Mouse (Mus musculus): Measurements from ENCODE around the gene Slc22a5.

DNA sequence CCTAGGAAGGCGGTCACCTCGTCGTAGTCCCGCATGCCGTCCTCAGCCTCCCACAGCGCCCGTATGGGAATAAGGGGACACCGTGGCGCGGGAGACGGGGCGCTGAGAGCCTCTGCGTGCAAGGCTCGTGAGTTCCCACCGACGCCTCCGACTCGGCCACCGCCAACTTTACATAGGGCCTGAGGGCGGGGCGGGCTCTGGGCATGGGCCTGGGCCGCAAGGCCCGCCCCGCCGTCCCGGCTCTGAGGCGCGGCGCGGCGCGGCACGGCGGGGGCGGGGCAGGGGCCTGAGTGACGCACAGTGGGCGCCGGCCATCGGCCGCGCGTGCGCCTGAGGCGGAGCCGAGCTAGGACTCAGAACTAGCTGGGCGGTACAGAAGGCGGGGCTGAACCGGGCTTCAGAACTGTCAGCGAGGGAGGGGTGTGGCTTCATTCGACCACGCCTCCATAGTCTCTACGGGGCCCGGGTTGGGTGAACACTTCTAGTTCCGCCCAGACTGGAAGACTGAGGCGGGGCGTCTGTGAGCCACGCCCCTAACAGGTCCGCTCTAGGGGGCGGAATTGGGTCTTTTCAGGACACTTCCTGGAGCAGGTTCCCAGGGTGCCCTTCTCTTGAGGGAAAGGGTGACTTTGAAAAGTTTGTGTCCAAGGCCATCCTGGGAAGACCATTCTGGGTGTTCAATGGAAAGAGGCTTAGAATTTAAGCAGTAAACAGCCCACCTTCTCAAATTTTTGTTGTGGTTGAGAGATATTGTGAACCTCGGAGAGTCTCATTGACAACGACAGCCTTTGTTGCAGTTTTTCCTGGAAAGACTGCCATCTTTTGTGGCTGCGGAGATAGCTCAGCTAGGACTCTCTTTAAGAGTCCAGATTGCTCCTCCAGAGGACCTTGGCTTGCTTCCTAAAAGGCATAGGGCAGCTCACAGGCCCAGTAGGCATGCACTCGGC, at the start of gene Slc22a5:
- TF ChIP-seq CTCF (IDR thresholded peaks at IDR 0.05; ENCODE audit: borderline replicate concordance, insufficient read depth, low read length) (no peak), POLR2A (IDR thresholded peaks at IDR 0.05; ENCODE audit: low read depth, low read length) (peak; percentile 82)
